Mouse (Mus musculus) MEL (cell line): ENCODE data around the gene Olfr90. TPM values are rescaled to one million over a fixed set of nuclear protein-coding genes. Genes with fewer than 3 reads are reported as not detected.

Source experiments
- DNase-seq: peaks from one replicate; pipeline ENCODE4 v3.0.0; 2011; ENCODE audit warnings: low read depth, low spot score
- H3K27ac ChIP-seq: 2 replicates; pipeline ENCODE4 v1.5.1; 2012; ENCODE audit warnings: low read depth, mild to moderate bottlenecking, control low read depth, low read length, moderate library complexity; ENCODE audit not compliant: control insufficient read depth
- H3K27me3 ChIP-seq, 2 experiments: fragments of 150-350 bp in 1 of 2; sonication (generic) in 1 of 2; 2 replicates each; pipeline ENCODE4 v1.6.1; 2012; ENCODE audit warnings: low read length in 2 of 2, mild to moderate bottlenecking in 2 of 2, improper control_type of control experiment in 1 of 2, moderate library complexity in 1 of 2; ENCODE audit not compliant: insufficient read depth in 2 of 2, control insufficient read depth in 1 of 2
- H3K36me3 ChIP-seq, 2 experiments: 2 replicates each; pipeline ENCODE4 v1.6.1; 2012 to 2014; ENCODE audit warnings: low read length in 2 of 2, improper control_type of control experiment in 1 of 2, inconsistent platforms in 1 of 2, mild to moderate bottlenecking in 1 of 2; ENCODE audit not compliant: insufficient read depth in 2 of 2, control insufficient read depth in 1 of 2
- H3K4me1 ChIP-seq, 2 experiments: fragments of 150-350 bp in 1 of 2; sonication (generic) in 1 of 2; 2 replicates each; pipeline ENCODE4 v1.6.1; 2012; ENCODE audit warnings: low read length in 2 of 2, improper control_type of control experiment in 1 of 2, mild to moderate bottlenecking in 1 of 2; ENCODE audit not compliant: insufficient read depth in 2 of 2, control insufficient read depth in 1 of 2
- H3K4me3 ChIP-seq, 2 experiments: fragments of 150-350 bp in 1 of 2; sonication (generic) in 1 of 2; 2 replicates each; pipeline ENCODE4 v1.5.1; 2012; ENCODE audit warnings: low read depth in 2 of 2, low read length in 2 of 2, mild to moderate bottlenecking in 2 of 2, moderate library complexity in 2 of 2, control low read depth in 1 of 2, improper control_type of control experiment in 1 of 2; ENCODE audit not compliant: control insufficient read depth in 1 of 2, insufficient read depth in 1 of 2
- H3K79me2 ChIP-seq: 2 replicates; pipeline ENCODE4 v1.6.1; 2012; ENCODE audit warnings: mild to moderate bottlenecking, low read length, moderate library complexity; ENCODE audit not compliant: control insufficient read depth, poor library complexity, insufficient read depth
- H3K9ac ChIP-seq: 2 replicates; pipeline ENCODE4 v1.6.1; 2012; ENCODE audit warnings: low read depth, mild to moderate bottlenecking, control low read depth, low read length, moderate library complexity; ENCODE audit not compliant: control insufficient read depth, poor library complexity, severe bottlenecking
- H3K9me3 ChIP-seq: fragments of 150-350 bp; sonication (generic); replicated peaks from 2 replicates; pipeline ENCODE4 v1.6.1; 2012; ENCODE audit warnings: mild to moderate bottlenecking, low read length, improper control_type of control experiment, moderate library complexity; ENCODE audit not compliant: insufficient read depth
- CHD1 ChIP-seq: IDR thresholded peaks from 2 replicates; pipeline ENCODE4 v1.6.1; 2012; ENCODE audit warnings: low read depth, mild to moderate bottlenecking, inconsistent platforms, low read length, improper control_type of control experiment
- CHD2 ChIP-seq: IDR thresholded peaks from 2 replicates; pipeline ENCODE4 v1.6.1; 2011; ENCODE audit warnings: low read length, improper control_type of control experiment
- CTCF ChIP-seq, 3 experiments: IDR thresholded peaks in 2 of 3; conservative IDR thresholded peaks in 1 of 3; 2 replicates each; pipeline ENCODE4 v1.5.1; 2011 to 2012; ENCODE audit warnings: low read length in 3 of 3, low read depth in 2 of 3, mild to moderate bottlenecking in 2 of 3, improper control_type of control experiment in 1 of 3, inconsistent platforms in 1 of 3, mixed read lengths in 1 of 3, moderate library complexity in 1 of 3; ENCODE audit not compliant: control insufficient read depth in 1 of 3, insufficient read depth in 1 of 3, poor library complexity in 1 of 3, severe bottlenecking in 1 of 3
- ELF1 ChIP-seq: IDR thresholded peaks from 2 replicates; pipeline ENCODE4 v1.6.1; 2014; ENCODE audit warnings: low read depth, mild to moderate bottlenecking, inconsistent platforms, low read length, improper control_type of control experiment, moderate library complexity
- EP300 ChIP-seq, 2 experiments: IDR thresholded peaks; 2 replicates each; pipeline ENCODE4 v1.6.1; 2011; ENCODE audit warnings: improper control_type of control experiment in 2 of 2, low read length in 2 of 2, low read depth in 1 of 2, mild to moderate bottlenecking in 1 of 2
- ETS1 ChIP-seq: IDR thresholded peaks from 2 replicates; pipeline ENCODE4 v1.6.1; 2012; ENCODE audit warnings: low read depth, mild to moderate bottlenecking, inconsistent platforms, low read length, improper control_type of control experiment, moderate library complexity
- GABPA ChIP-seq: IDR thresholded peaks from 2 replicates; pipeline ENCODE4 v1.6.1; 2012; ENCODE audit warnings: low read depth, mild to moderate bottlenecking, inconsistent platforms, low read length, improper control_type of control experiment, moderate library complexity
- GATA1 ChIP-seq: IDR thresholded peaks from 2 replicates; pipeline ENCODE4 v1.6.1; 2011; ENCODE audit warnings: low read depth, low read length, improper control_type of control experiment
- JUND ChIP-seq: IDR thresholded peaks from 2 replicates; pipeline ENCODE4 v1.6.1; 2011; ENCODE audit warnings: low read depth, mild to moderate bottlenecking, improper control_type of control experiment, low read length
- KAT2A ChIP-seq: conservative IDR thresholded peaks from 2 replicates; pipeline ENCODE4 v1.6.1; 2012; ENCODE audit warnings: low read depth, low read length, improper control_type of control experiment, inconsistent platforms
- MAFK ChIP-seq: IDR thresholded peaks from 2 replicates; pipeline ENCODE4 v1.6.1; 2011; ENCODE audit warnings: low read depth, mild to moderate bottlenecking, low read length, improper control_type of control experiment, borderline replicate concordance
- MAZ ChIP-seq: IDR thresholded peaks from 2 replicates; pipeline ENCODE4 v1.6.1; 2012; ENCODE audit warnings: low read depth, mild to moderate bottlenecking, inconsistent platforms, low read length, improper control_type of control experiment
- MEF2A ChIP-seq: IDR thresholded peaks from 2 replicates; pipeline ENCODE4 v1.6.1; 2014; ENCODE audit warnings: low read depth, mild to moderate bottlenecking, inconsistent platforms, low read length, improper control_type of control experiment; ENCODE audit not compliant: poor library complexity, insufficient replicate concordance, severe bottlenecking; ENCODE audit errors: extremely low read depth
- MXI1 ChIP-seq: IDR thresholded peaks from 2 replicates; pipeline ENCODE4 v1.6.1; 2011; ENCODE audit warnings: mild to moderate bottlenecking, low read depth, low read length, improper control_type of control experiment
- MYB ChIP-seq: IDR thresholded peaks from 2 replicates; pipeline ENCODE4 v1.6.1; 2011; ENCODE audit warnings: mild to moderate bottlenecking, low read depth, low read length, improper control_type of control experiment
- NELFE ChIP-seq: IDR thresholded peaks from 2 replicates; pipeline ENCODE4 v1.6.1; 2011; ENCODE audit warnings: low read depth, low read length, improper control_type of control experiment
- NRF1 ChIP-seq: IDR thresholded peaks from 2 replicates; pipeline ENCODE4 v1.6.1; 2014; ENCODE audit warnings: low read depth, mild to moderate bottlenecking, inconsistent platforms, low read length, improper control_type of control experiment, moderate library complexity; ENCODE audit not compliant: poor library complexity, insufficient read depth, severe bottlenecking
- POLR2A ChIP-seq, 2 experiments: IDR thresholded peaks; 2 replicates each; pipeline ENCODE4 v1.6.1; 2011 to 2012; ENCODE audit warnings: low read length in 2 of 2, mild to moderate bottlenecking in 2 of 2, control low read depth in 1 of 2, improper control_type of control experiment in 1 of 2, low read depth in 1 of 2, moderate library complexity in 1 of 2; ENCODE audit not compliant: control insufficient read depth in 1 of 2, insufficient read depth in 1 of 2, poor library complexity in 1 of 2
- POLR2AphosphoS2 ChIP-seq: IDR thresholded peaks from 2 replicates; pipeline ENCODE4 v1.6.1; 2011; ENCODE audit warnings: low read length, improper control_type of control experiment
- RAD21 ChIP-seq: IDR thresholded peaks from 2 replicates; pipeline ENCODE4 v1.6.1; 2011; ENCODE audit warnings: mild to moderate bottlenecking, low read depth, low read length, improper control_type of control experiment
- RCOR1 ChIP-seq: IDR thresholded peaks from 2 replicates; pipeline ENCODE4 v1.6.1; 2012; ENCODE audit warnings: low read depth, mild to moderate bottlenecking, inconsistent platforms, low read length, improper control_type of control experiment
- SIN3A ChIP-seq: IDR thresholded peaks from 2 replicates; pipeline ENCODE4 v1.6.1; 2012; ENCODE audit warnings: low read length, improper control_type of control experiment, inconsistent platforms
- SMC3 ChIP-seq: IDR thresholded peaks from 2 replicates; pipeline ENCODE4 v1.6.1; 2011; ENCODE audit warnings: low read depth, low read length, improper control_type of control experiment
- TAL1 ChIP-seq: IDR thresholded peaks from 2 replicates; pipeline ENCODE4 v1.6.1; 2012; ENCODE audit warnings: mild to moderate bottlenecking, inconsistent platforms, low read length, moderate library complexity, mixed read lengths
- TBP ChIP-seq: IDR thresholded peaks from 2 replicates; pipeline ENCODE4 v1.8.0; 2011; ENCODE audit warnings: low read depth, low read length, improper control_type of control experiment
- USF1 ChIP-seq: IDR thresholded peaks from 2 replicates; pipeline ENCODE4 v1.6.1; 2014; ENCODE audit warnings: low read depth, mild to moderate bottlenecking, inconsistent platforms, low read length, improper control_type of control experiment, moderate library complexity
- USF2 ChIP-seq, 2 experiments: IDR thresholded peaks; 2 replicates each; pipeline ENCODE4 v1.6.1; 2011 to 2012; ENCODE audit warnings: improper control_type of control experiment in 2 of 2, low read length in 2 of 2, borderline replicate concordance in 1 of 2, inconsistent platforms in 1 of 2, low read depth in 1 of 2, mild to moderate bottlenecking in 1 of 2; ENCODE audit not compliant: insufficient read depth in 1 of 2
- ZC3H11A ChIP-seq: IDR thresholded peaks from 2 replicates; pipeline ENCODE4 v1.6.1; 2012; ENCODE audit warnings: low read depth, mild to moderate bottlenecking, inconsistent platforms, low read length, improper control_type of control experiment
- ZNF384 ChIP-seq: IDR thresholded peaks from 2 replicates; pipeline ENCODE4 v1.6.1; 2012; ENCODE audit warnings: low read depth, mild to moderate bottlenecking, inconsistent platforms, low read length, improper control_type of control experiment
- polyA plus RNA-seq, 2 experiments: library from polyadenylated mRNA; stranded (reverse) in 1 of 2; unstranded in 1 of 2; fragments of >175 nt in 1 of 2; fragments of >200 nt in 1 of 2; gene quantifications; 2 replicates each; pipeline versions ENCODE4 v1.2.1 to v1.2.4; 2012; ENCODE audit warnings: low replicate concordance in 2 of 2, low read depth in 1 of 2; ENCODE audit not compliant: insufficient read length in 2 of 2, insufficient read depth in 1 of 2, missing spikeins in 1 of 2
- total RNA-seq: library from RNA; depleted of rRNA; stranded (reverse); fragments of 300-350 nt; gene quantifications from 2 replicates; pipeline ENCODE4 v1.2.3, GENCODE M21; 2012

Olfr90 gene
- total and polyA plus RNA-seq, 3 experiments, result 0.08 TPM; not detected in 1

DNA sequence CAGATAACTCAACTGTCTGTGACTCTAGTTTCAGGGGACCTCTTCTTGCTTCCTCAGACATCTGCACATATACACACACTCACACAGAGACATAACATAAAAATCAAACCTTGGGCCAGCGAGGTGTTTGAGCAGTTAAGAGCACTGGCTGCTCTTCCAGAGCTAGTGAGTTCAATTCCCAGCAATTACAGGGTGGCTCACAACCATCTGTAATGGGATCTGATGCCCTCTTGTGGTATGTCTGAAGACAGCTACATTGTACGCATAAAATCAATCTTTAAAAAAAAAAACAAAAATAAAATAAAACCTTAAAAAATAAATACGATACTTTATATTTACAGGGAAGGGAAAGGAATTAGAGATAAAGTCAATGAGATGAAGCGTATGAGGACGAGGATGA is 3.7 kb downstream of the Olfr90 start:
- Histone ChIP-seq H3K9me3 (no peaks in the 10 kb centered on the region), H3K4me3 (no peak overlapping the region), H3K36me3 (no peaks in the 10 kb centered on the region), H3K79me2 (no peaks in the 10 kb centered on the region), H3K27ac (no peak overlapping the region), H3K4me1 (no peaks in the 10 kb centered on the region), H3K9ac (no peak overlapping the region), H3K27me3 (no peaks in the 10 kb centered on the region)
- DNase-seq, result peak; percentile 29
- TF ChIP-seq TAL1, result no peak
- TF ChIP-seq ELF1, result no peak
- TF ChIP-seq POLR2AphosphoS2, result no peak
- TF ChIP-seq MXI1, result no peak
- TF ChIP-seq USF1, result no peak
- TF ChIP-seq ETS1, result no peak
- TF ChIP-seq RCOR1, result no peak
- no peak for TF ChIP-seq SIN3A
- TF ChIP-seq NELFE, result no peak
- TF ChIP-seq USF2 (IDR thresholded peaks at IDR 0.05; ENCODE audit: borderline replicate concordance in 1 of 2, insufficient read depth in 1 of 2, low read depth in 1 of 2, low read length in 2 of 2), result no peak
- no peak for TF ChIP-seq GATA1
- peak in 1 of 3 experiments; percentile 55; a peak in 2 of 6 replicates for TF ChIP-seq CTCF (IDR thresholded peaks at IDR 0.05 in 2 of 3, conservative IDR thresholded peaks at IDR 0.05 in 1 of 3; ENCODE audit: control insufficient read depth in 1 of 3, insufficient read depth in 1 of 3, low read depth in 2 of 3, low read length in 3 of 3, poor library complexity in 1 of 3, severe bottlenecking in 1 of 3)
- TF ChIP-seq GABPA, result no peak
- peak; percentile 51 for TF ChIP-seq SMC3
- no peak for TF ChIP-seq EP300 (IDR thresholded peaks at IDR 0.05; ENCODE audit: low read depth in 1 of 2, low read length in 2 of 2)
- no peak for TF ChIP-seq MAFK
- no peak for TF ChIP-seq KAT2A
- TF ChIP-seq NRF1, result no peak
- peak; percentile 25; the same call in 1 of the 2 replicates for TF ChIP-seq ZNF384
- TF ChIP-seq MYB, result no peak
- TF ChIP-seq TBP, result no peak
- TF ChIP-seq JUND, result no peak
- TF ChIP-seq ZC3H11A, result no peak
- no peak for TF ChIP-seq POLR2A (IDR thresholded peaks at IDR 0.05; ENCODE audit: control insufficient read depth in 1 of 2, insufficient read depth in 1 of 2, low read depth in 1 of 2, low read length in 2 of 2, poor library complexity in 1 of 2)
- TF ChIP-seq CHD1, result no peak
- no peak for TF ChIP-seq MAZ
- no peak for TF ChIP-seq CHD2
- no peak for TF ChIP-seq MEF2A
- peak; percentile 34 for TF ChIP-seq RAD21
